Mouse (Mus musculus) 3T3-L1 (cell line): ENCODE measurements at regions not wholly inside any gene's neighbourhood (a gene's known extent, or its start where the extent isn't known, plus 50 kb on each side); places are given as distances from the start of the nearest gene placed in this dataset.
"Not testable (repeated sequence)": the region's sequence is repeated elsewhere in the genome, so short reads cannot be mapped to it uniquely, and the experiment has no call there.

ENCODE experiments used
- DNase-seq: peaks from one replicate; pipeline ENCODE4 v3.0.0-alpha.2; 2015; ENCODE audit warnings: low read depth, low spot score

DNA sequence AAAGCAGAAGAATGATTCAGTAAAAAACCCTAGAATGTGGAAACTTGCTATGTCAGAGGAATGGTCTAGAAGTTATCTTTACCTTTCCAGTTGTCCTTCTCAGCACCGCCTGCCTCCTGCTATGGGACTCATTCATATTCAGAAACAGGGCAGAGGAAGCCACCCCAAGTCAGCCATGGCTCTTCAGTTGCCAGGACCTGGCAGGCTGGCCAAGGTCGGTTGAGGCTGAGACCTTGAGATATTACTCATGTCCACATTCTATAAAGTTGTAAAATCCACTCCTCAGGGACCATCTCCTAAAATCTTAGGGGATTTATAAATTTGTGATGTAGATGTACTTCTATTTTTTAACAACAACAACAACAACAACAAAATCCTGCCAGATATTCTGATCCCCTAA lies 580.7 kb upstream of the Klhl29 start:
- no peak for DNase-seq

DNA sequence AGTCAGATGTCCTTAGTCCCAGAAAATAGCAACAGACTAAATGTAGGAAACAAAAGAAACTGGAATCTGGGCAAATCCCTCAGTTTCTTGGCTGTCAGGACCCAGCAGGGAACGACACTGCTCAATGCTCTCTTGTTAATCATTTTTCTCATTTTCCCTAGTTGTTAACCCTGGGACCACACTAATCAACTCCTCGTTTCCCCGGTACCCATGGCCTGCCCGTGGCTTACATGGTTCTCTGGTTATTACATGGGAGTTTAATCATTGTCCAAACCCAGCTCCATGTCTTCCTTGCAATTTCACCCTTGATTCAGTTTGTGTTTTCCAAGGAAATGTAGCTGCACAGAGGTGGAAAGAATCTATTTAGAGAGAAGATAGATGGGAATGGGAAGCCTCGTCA lies 580.1 kb upstream of the Klhl29 start:
- DNase-seq, result no peak

DNA sequence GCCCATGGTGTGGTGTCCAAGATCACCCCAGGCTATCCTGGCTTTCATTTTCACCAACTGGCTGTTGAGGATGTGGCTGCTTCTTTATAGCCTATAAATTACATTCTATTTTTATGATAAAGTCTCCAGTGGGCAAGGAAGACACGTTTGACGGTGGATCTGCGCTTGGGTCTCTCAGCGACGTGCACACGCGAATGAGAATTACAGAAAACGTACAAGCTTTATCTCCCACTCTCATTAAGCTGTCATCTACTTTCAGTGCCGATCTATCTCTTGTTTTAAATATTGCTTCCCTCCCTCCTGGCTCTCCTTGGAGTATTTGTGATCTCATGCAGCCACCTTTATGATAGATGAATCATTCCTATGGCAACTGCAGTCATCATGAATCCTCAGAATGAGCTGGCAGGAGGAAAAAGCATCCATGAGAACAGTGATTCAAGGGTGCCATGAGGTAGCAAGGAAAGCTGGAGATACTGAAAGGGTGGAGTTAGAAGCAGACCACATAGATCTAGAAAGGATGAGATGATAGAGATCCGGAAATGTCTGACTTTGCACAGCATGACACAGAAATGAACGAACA lies 568.0 kb upstream of the Klhl29 start:
- DNase-seq, result no peak

DNA sequence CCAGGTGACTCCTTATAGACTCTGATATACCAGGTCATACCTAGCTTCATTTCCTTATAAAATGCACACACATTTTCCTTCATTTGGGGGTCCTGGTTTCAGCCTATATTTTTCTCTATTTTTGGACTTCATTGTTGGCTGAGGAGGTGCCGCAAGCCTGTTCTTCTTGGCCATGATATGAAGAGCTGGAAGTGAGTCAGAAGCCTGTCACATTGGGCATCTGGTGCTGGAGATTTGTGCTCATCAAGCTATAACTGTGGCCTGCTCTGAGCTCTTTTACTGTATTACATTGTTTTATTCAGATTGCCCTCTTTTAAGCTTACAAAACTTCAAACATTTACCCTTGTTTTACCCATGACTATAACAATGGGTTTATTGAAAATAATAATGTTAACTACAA lies 545.8 kb upstream of the Klhl29 start:
- no peak for DNase-seq

DNA sequence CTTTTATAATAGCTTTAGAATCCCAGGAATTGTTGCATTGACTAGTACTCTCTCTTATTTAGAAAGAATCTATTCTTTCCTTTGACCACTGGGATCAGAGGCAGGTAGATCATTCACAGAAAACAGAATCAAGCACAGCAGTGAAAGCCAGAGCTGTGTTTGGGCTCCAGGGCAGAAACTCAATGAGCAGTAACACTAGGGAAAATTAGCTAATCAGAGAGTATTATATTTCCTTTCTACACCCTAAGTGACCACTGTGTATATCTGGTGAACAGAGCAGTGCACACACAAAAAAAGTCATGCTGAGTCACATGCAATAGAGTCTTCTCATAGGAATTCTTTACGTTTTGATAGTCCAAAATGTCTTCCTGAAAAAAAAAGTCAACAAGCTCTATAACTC lies 542.5 kb upstream of the Klhl29 start:
- DNase-seq, result no peak

DNA sequence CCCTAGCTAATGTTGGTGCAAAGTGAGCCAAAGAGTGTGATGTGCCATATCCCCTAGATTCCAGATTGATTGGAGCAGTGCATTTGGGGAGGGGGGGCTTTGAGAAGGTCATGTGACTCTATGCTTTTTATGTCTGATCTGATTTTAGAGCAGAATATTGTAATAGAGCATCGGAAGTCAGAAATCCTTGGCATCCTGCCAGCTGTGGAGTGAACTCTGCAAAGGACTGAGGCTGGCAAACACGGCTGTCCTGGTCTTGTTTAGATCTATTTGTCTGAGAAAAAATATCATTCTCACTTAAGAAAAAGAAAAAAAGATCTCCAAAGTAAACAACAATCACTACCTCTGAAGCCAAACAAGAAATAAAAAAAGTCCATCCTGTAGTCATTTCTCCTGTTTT lies 530.8 kb upstream of the Klhl29 start:
- DNase-seq, result no peak

DNA sequence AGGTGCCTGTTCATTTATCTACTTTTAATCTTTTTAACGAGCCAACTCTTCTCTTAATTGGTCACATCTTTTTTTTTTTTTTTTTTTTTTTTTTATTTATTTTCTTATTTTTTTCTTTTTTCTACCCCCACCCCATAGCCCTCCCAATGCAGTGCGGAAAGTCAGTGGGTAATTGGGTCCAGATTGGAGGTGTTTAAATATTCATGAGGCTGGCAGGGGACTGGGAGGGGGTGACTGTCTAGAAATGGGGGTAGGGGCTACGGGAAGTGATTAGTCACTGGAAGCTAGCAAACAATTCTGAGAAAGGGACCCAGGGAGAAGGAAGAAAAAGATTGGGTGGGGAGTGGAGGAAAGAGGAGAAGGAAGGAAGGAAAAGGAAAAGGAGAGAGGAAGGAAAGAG lies 516.3 kb upstream of the Klhl29 start:
- DNase-seq, result not testable (repeated sequence)

DNA sequence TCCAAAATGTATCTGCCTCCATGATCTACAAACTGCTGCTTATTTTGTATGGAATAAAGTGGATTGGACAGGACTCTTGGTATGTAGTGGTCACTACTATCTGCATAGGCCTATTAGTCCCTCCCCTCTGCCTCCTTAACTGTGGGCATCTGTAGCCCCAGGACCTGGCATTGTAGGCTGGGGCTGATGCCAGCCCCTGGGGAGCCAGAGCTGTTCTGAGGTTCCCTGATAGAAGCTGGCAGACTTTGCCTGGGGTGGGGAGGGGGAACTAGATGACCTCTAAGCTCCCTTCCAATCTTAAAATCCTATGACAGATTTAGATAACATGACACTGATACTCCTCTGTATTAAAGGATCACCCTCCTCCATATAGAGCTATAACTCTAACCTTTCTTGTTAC lies 491.2 kb upstream of the Klhl29 start:
- DNase-seq, result no peak

DNA sequence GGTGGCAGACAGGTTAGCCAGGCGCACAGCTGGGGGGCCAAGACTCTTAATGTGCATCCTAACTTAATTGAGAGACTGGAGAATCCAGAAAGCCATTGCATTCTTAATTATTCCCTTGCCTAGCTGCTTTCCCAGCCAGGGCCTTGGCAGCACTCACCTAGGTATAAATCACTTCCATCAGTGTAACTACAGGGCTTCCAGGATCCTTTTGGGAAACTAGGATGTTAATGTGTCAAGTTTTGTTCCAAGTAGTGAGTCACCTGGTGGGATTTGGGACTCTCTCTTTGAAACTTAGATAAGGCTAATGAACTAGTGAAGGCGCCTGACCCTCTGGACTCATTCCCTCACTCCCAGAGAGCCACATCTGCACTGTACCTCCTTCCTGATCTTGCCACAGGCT lies 484.3 kb upstream of the Klhl29 start:
- no peak for DNase-seq

DNA sequence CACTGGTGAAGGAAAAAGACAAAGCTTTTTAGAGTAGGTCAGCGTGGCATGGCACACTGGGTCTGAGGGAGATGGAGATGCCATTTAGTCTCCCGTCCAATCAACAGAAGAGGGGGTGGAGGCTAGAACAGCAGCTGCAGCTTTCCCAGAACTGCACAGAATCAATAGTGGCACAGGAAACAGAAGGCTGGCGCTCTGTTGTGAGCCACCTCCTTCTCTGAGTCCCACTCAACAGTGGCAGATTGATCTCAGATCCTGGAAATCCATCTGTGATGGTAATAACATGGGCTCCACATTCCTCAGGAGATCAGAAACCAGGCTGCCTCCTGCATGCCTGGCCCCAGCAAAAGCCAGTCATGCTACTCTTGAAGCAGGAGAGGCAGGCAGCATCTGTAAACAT lies 480.9 kb upstream of the Klhl29 start:
- DNase-seq, result no peak

DNA sequence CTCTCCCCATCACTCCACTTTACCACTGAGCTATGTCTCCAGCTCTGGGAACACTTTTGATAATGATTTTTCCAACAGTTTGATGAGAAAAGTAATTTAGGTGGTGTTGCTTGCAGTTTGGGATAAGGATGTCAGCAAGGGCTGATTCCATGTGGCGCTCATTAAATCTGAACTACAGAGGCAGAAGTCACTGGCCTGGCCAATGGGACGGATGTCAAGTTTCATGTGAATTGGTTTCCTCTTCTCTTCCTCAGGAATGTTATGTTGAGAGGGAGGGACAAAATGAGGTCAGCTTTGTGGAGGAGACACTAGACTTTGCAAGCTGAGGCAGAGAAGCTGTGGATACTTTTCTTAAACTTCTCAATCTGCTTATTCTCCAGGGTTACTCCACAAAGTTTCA lies 434.9 kb upstream of the Klhl29 start:
- DNase-seq, result no peak

DNA sequence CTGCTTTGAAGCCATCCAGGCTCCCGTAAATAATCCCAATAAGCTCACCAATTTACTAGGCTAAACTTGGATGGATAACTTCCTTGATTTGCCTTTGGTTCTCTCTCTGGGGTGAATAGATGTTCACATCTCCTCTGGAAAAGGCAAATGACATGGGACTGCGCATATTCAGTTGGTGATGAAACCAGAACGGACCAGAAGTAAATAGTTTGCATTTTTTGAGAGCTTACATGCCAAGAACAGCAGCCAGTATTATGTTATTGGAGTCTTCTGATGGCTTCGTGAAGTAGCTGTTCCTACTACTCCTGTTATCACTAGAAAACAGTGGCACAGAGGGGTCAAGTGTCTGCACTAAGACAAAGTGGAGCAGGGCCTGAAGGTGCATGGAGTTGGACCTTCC lies 434.5 kb upstream of the Klhl29 start:
- DNase-seq, result no peak

DNA sequence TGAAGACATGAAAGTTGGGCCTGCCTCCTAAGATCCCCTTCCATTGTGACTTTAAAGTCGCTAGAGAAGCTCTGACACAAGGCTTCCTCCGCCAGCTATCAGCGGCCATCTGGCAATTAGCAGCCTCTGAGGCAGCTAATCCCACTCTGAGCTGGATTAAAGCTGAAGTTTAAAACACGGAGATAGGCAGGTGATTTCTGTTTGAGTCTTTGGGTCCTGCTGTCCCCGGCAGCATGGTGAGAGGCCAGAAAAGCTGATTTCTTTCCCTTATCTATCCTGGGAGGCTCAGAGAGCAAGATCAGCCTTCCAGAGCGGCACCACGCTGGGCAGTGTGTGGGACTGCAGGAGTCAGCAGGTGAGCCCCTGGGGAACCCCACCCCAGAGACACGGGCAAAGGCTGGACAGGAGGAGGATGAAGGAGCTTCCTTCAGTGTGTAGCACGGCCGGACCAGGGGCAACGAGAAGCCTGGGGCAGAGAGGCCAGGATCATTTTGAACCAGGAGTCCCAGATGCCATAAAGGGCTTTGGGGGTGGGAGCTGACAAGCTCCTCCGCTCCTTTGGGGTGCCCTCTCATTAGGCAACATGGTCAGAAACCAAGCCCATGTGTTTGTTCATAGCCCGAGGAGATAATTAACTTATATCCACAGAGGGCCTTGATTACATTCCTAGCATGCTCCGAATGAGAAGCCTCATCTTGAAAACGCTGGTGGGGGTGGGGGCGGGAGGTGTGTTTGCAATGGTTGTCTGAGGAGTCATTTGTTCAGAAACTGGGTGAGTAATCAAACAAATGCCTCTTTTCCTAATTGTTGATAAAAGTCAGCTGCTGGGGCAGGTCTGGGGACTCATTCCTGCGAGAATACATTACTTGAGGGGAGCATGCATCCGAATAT lies 432.8 kb upstream of the Klhl29 start:
- no peak for DNase-seq

DNA sequence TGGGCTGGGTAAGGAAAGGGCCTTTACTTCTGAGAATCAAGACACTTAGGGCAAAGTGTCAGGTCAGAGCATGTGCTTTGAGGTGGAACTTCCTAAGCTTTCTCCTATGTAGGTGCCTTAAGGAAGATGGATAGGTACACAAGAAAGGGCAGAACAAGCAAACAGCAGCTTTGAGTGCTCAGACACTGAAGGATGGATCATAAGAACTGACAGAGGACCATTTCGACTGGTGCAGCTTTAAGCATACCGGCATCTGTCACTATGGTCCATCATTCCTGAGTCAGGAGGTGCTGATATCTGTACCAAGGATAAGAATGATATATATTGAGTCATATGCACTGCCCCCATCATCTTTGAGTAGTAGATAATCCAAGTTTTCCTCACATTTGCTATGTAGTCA lies 430.2 kb upstream of the Klhl29 start:
- DNase-seq, result no peak

DNA sequence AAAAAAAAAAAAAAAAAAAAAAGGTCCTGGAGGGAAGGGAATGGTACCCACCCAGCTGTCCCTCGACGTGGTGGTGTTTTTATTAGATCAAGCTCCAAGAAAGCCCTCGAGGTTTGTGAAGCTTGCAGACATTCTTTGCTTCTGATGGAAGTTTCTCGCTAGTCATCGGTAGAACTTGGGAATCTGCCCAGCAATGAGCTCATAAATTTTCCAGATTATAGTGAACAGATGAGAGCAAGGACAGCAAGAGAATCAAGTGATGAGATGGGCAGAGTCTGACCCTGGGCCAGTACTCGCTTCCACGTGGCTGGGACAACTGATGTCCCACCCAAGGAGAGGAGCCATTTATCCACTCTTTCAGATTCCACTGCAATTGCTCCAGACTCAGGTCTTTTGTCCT lies 417.6 kb upstream of the Klhl29 start:
- DNase-seq, result peak; percentile 3

DNA sequence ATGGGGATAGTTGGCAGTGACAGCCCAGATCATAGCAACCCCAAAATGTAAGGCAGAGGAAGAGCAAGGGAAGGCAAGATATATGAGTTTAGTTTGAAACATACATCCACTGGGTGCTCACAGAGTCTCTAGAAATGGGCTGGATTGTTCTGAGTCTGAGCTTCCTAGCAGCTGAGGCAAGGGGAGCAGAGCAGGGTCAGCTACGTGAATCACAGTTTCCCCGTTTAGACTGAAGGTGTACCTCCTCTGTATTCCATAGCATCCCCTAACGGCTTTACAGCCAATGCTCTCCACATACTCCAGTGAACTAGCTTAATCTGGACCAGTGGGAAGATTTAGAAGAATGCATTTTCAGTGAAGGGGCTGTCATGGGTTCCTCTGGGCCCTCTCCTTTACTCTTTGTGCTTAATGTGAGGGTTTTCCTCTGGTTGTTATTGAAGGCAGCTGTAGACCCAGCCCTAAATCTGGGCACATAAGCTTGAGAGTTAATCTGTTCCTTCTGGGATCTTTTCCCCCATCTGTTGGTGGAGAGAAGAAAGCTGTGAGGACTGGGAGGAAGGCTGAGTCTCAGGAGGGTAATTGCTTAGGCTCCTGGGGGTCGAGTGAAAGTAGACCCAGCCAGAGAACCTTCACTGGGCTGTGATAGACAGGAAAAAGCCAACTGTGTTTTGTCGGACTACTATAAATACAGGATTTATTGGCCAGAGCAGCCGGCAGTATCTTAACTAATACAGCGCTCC lies 411.8 kb upstream of the Klhl29 start:
- DNase-seq, result no peak

DNA sequence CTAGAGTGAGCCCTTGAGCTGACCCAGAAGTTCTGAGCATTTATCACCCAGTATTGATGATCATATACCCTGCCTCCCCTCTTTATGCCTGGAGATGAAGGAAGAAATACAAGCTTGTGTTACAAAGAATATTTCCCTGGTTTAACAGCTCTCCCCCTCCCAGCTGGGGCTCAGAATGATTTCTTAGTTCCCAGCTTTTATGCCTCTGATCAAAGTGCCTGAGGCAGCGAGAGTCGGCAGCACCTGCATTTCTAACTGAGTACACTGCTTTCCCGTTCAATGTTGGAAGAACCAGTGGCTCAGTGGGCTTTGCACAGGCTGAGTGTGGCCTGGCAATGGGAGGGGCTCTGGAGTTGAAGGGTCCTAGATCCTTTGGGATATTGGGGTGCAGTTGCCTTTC lies 405.8 kb upstream of the Klhl29 start:
- no peak for DNase-seq

DNA sequence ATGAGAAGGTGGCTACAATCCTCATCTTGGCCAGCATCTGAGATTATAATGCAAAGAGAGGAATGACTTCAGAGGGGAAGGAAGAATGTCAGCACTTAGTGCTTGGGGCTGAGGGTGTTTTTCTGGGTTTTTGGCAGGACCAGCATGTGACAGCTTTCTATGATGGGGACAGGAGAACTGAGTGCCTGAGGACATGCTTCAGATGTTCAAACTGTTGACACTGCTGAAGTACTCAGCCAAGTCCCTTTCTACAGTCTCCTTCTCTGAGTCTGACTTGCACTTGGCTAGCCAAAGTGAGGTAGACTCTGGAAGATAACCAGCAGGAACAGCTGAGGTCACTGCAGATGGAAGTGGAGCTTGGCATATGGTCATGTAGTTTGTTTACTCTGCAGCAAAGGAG lies 402.1 kb upstream of the Klhl29 start:
- DNase-seq, result no peak

DNA sequence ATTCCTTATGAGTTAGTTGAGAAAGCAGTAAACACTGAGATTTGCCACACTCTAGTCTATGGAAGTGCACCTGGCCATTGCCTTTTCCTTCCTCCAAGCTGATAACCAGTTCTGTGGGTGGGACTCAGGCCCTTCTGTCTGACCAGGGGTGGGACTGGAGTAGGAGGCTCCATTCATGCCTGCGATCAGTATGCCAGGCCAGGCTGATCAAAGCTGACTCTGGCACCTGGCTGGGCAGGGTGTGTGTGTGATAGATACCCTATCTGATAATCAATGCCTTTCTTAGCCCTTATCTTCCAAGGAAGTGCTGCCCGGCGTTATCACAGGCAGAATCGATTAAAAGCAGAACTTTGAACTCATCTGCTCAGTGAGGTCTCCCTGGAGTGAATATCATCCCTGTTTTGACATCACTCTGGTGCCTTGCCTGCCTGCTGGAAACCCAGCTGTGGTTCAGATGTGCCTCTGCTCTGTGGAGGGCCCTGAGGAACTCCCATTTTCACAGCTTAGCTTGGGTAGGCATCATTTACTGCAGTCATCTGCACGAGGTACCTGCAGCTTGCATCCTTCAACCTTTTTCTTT lies 396.0 kb upstream of the Klhl29 start:
- DNase-seq, result no peak

DNA sequence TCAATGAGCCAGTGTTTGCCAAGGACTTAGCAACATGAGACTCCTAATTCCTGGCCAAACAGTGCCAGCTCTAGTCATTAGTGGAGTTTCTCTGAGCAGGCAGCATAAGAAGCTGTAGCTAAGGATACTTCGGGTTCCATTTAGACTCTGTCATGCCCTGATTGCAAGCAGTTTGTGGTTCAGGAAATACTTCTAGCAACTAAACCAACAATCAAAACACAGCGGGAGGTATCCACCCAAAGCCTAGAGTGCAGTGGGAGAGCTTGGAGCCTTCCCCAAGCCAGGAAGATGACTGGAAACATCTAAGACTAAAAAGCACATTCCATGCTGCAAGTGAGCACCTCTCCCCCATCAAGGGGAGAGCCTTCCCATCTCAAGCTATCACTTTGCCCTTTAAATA lies 395.0 kb upstream of the Klhl29 start:
- no peak for DNase-seq

DNA sequence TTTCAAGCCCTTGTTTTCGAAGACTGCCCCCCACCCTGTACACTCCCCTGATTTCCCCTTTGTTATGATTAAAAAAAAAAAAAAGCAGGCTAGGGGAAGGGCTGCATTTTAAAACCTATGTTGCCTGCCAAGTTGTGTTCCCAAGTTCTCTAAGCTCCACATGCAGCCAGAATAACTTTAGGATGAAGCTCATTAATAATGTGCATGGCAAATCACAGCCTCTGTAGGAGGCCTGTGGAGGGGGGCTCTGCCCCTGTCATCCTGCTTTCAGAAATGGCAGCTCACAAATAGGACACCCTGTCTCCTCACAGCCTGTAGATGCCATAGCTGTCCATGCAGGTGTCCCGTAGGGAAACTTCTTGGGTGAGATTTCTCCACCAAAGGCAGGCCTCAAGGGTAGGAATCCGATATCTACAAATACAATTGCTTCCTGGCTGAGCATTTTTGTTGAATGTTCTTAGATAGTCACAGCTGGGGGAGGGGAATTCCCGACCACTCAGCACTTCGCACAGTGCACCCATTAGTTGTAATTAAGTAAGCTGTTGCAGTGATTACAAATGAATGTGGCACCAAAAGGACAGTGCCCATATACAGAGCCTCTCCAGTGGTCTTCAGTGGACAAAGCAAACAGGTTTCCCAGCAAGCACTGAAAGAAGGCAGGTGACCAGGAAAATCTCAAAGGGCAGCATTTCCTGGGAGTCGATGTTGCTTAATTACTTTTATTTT lies 389.1 kb upstream of the Klhl29 start:
- no peak for DNase-seq

DNA sequence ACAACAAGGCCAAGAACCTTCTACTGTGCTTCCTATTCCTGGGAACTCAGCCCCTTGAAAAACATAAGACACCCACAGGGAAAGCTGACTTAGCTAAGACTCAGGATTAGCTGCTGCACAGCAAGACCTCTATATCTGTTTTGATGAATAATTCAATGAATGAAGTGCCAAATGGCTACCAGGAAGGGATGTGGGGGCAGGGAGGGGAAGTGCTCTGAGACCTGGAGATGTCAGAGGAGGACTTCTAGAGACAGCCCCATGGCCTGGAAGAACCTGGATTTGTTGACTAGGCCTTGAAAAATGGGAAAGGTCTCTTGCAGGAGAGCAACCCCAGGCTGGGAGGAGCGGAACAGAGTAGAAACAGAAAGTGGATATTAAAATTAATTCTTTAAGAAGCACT lies 388.5 kb upstream of the Klhl29 start:
- no peak for DNase-seq
